Mouse (Mus musculus): ENCODE results near the gene Myo3a.
"Not testable (repeated sequence)": the region's sequence is repeated elsewhere in the genome, so short reads cannot be mapped to it uniquely, and the experiment has no call there.

Gene Myo3a

GRCm38 (mm10) chr2:22227308-22227707 lies at the start of gene Myo3a:
Gene Myo3a, plus strand, starts transcription at chr2:22227503.
- in situ Hi-C loops (cut with MboI; ENCODE audit: low pct_unique_long_range_greater_than_20kb in 1 of 2, low sequenced_read_pairs in 2 of 2, unreplicated experiment in 1 of 2) = no loop called here

- in situ Hi-C loops (cut with MboI; ENCODE audit: low pct_unique_long_range_greater_than_20kb in 1 of 2, low sequenced_read_pairs in 2 of 2, unreplicated experiment in 1 of 2) = no loop called here
These were observed 23.2 kb downstream of the Myo3a start for GRCm38 (mm10) chr2:22250462-22250861.

GRCm38 (mm10) chr2:22251045-22251444 lies 23.7 kb downstream of the Myo3a start:
- in situ Hi-C loops (cut with MboI; ENCODE audit: low pct_unique_long_range_greater_than_20kb in 1 of 2, low sequenced_read_pairs in 2 of 2, unreplicated experiment in 1 of 2) = no loop called here

- in situ Hi-C loops (cut with MboI; ENCODE audit: low pct_unique_long_range_greater_than_20kb in 1 of 2, low sequenced_read_pairs in 2 of 2, unreplicated experiment in 1 of 2) = no loop called here
These were observed 28.3 kb downstream of the Myo3a start for GRCm38 (mm10) chr2:22255600-22255999.

- in situ Hi-C loops (cut with MboI; ENCODE audit: low pct_unique_long_range_greater_than_20kb in 1 of 2, low sequenced_read_pairs in 2 of 2, unreplicated experiment in 1 of 2) = no loop called here
These were observed 44.3 kb downstream of the Myo3a start for GRCm38 (mm10) chr2:22271555-22271954.

- in situ Hi-C loops (cut with MboI; ENCODE audit: low pct_unique_long_range_greater_than_20kb in 1 of 2, low sequenced_read_pairs in 2 of 2, unreplicated experiment in 1 of 2) = no loop called here
These were observed 58.1 kb downstream of the Myo3a start for GRCm38 (mm10) chr2:22285366-22285765.

- in situ Hi-C loops (cut with MboI; ENCODE audit: low pct_unique_long_range_greater_than_20kb in 1 of 2, low sequenced_read_pairs in 2 of 2, unreplicated experiment in 1 of 2) = no loop called here
These were observed 58.5 kb downstream of the Myo3a start for GRCm38 (mm10) chr2:22285777-22286176.

GRCm38 (mm10) chr2:22293579-22294446 lies 66.5 kb downstream of the Myo3a start:
- in situ Hi-C loops (cut with MboI; ENCODE audit: low pct_unique_long_range_greater_than_20kb in 1 of 2, low sequenced_read_pairs in 2 of 2, unreplicated experiment in 1 of 2) = no loop called here

GRCm38 (mm10) chr2:22294447-22294738 lies 67.1 kb downstream of the Myo3a start:
- in situ Hi-C loops (cut with MboI; ENCODE audit: low pct_unique_long_range_greater_than_20kb in 1 of 2, low sequenced_read_pairs in 2 of 2, unreplicated experiment in 1 of 2) = no loop called here

GRCm38 (mm10) chr2:22297913-22298312 lies 70.6 kb downstream of the Myo3a start:
- in situ Hi-C loops (cut with MboI; ENCODE audit: low pct_unique_long_range_greater_than_20kb in 1 of 2, low sequenced_read_pairs in 2 of 2, unreplicated experiment in 1 of 2) = no loop called here

GRCm38 (mm10) chr2:22338269-22338857 lies 111.1 kb downstream of the Myo3a start:
- in situ Hi-C loops (cut with MboI; ENCODE audit: low pct_unique_long_range_greater_than_20kb in 1 of 2, low sequenced_read_pairs in 2 of 2, unreplicated experiment in 1 of 2) = no loop called here

GRCm38 (mm10) chr2:22410511-22410910 lies 183.2 kb downstream of the Myo3a start:
- in situ Hi-C loops (cut with MboI; ENCODE audit: low pct_unique_long_range_greater_than_20kb in 1 of 2, low sequenced_read_pairs in 2 of 2, unreplicated experiment in 1 of 2) = not testable (repeated sequence)

- in situ Hi-C loops (cut with MboI; ENCODE audit: low pct_unique_long_range_greater_than_20kb in 1 of 2, low sequenced_read_pairs in 2 of 2, unreplicated experiment in 1 of 2) = no loop called here
These were observed 321.1 kb downstream of the Myo3a start for GRCm38 (mm10) chr2:22548421-22548820.

- in situ Hi-C loops (cut with MboI; ENCODE audit: low pct_unique_long_range_greater_than_20kb in 1 of 2, low sequenced_read_pairs in 2 of 2, unreplicated experiment in 1 of 2) = not testable (repeated sequence)
These were observed 360.3 kb downstream of the Myo3a start for GRCm38 (mm10) chr2:22587469-22588169.

GRCm38 (mm10) chr2:22588170-22588541 lies 360.9 kb downstream of the Myo3a start:
- in situ Hi-C loops (cut with MboI; ENCODE audit: low pct_unique_long_range_greater_than_20kb in 1 of 2, low sequenced_read_pairs in 2 of 2, unreplicated experiment in 1 of 2) = not testable (repeated sequence)

GRCm38 (mm10) chr2:22588673-22589381 lies 361.5 kb downstream of the Myo3a start:
- in situ Hi-C loops (cut with MboI; ENCODE audit: low pct_unique_long_range_greater_than_20kb in 1 of 2, low sequenced_read_pairs in 2 of 2, unreplicated experiment in 1 of 2) = not testable (repeated sequence)

- in situ Hi-C loops (cut with MboI; ENCODE audit: low pct_unique_long_range_greater_than_20kb in 1 of 2, low sequenced_read_pairs in 2 of 2, unreplicated experiment in 1 of 2) = not testable (repeated sequence)
These were observed 362.3 kb downstream of the Myo3a start for GRCm38 (mm10) chr2:22589382-22590205.

GRCm38 (mm10) chr2:22590206-22590490 lies 362.8 kb downstream of the Myo3a start:
- in situ Hi-C loops (cut with MboI; ENCODE audit: low pct_unique_long_range_greater_than_20kb in 1 of 2, low sequenced_read_pairs in 2 of 2, unreplicated experiment in 1 of 2) = no loop called here
